Mouse (Mus musculus) thymus, adult 2 months (tissue): ENCODE measurements around the gene C130074G19Rik.

Experiments used
- CTCF ChIP-seq: fragments of 200-500 bp; IDR thresholded peaks from 2 replicates; pipeline ENCODE4 v1.5.1; 2012; ENCODE audit warnings: mild to moderate bottlenecking, control low read depth, low read length, moderate library complexity, borderline replicate concordance; ENCODE audit not compliant: control insufficient read depth, poor library complexity, insufficient read depth; ENCODE audit errors: extremely low read depth
- POLR2A ChIP-seq: fragments of 200-500 bp; IDR thresholded peaks from 2 replicates; pipeline ENCODE4 v1.6.1; 2012; ENCODE audit warnings: mild to moderate bottlenecking, low read length, control low read depth, moderate library complexity; ENCODE audit not compliant: control insufficient read depth, poor library complexity, insufficient read depth; ENCODE audit errors: extremely low read depth

DNA sequence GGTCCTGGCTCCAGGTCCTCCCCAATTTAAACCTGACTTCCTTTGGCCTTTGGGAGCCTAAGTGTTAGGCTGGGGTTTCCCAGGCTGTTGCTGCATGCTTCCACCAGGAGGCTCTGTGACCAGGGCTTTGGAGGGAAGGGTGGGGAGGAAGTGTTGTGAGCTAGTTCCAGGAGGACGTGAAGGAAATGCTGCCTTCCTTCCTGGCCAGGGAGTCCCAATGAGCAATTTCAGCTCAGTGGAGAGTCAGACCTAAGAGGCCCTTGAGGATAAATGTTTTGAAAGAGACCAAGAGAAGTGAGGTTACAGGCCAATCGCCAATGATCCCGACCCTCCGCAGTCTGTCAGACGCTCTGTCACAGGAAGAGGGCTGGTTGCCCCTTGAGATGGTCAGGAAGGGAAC, 29.7 kb downstream of the C130074G19Rik start:
- TF ChIP-seq CTCF (peak; percentile 55; the same call in 1 of the 2 replicates), POLR2A (no peak)
